Mouse (Mus musculus): Measurements from ENCODE around the gene Asgr1. TPM values are rescaled to one million over a fixed set of nuclear protein-coding genes. Genes with fewer than 3 reads are reported as not detected.
A peak's percentile ranks its signal among the peaks of the same experiment; 100 is the strongest.
"Not testable (repeated sequence)": the region's sequence is repeated elsewhere in the genome, so short reads cannot be mapped to it uniquely, and the experiment has no call there.

The Asgr1 gene
- total RNA-seq (2021) = under 1 TPM in 1 of 2 experiments, not detected in 1; 0.50 TPM
- long read RNA-seq, experiment 1 = 0 reads
- long read RNA-seq, experiment 2 = 0 reads

GRCm38 (mm10) chr11:70053898-70054570 lies at the start of gene Asgr1:
TSS of gene Asgr1 (plus strand) at chr11:70054085.
- no peak for DNase-seq (ENCODE audit: low spot score in 2 of 2)

GRCm38 (mm10) chr11:70005521-70005920 lies 48.4 kb upstream of the Asgr1 start:
- DNase-seq (ENCODE audit: low spot score in 2 of 2) = no peak

GRCm38 (mm10) chr11:70010033-70010432 lies 43.9 kb upstream of the Asgr1 start:
- DNase-seq (ENCODE audit: low spot score in 2 of 2) = no peak

- no peak for DNase-seq (ENCODE audit: low spot score in 2 of 2)
These were observed 43.3 kb upstream of the Asgr1 start for GRCm38 (mm10) chr11:70010548-70010947.

- DNase-seq (ENCODE audit: low spot score in 2 of 2) = peak in 1 of 2 experiments; percentile 20
These were observed 42.9 kb upstream of the Asgr1 start for GRCm38 (mm10) chr11:70010961-70011360.

GRCm38 (mm10) chr11:70012931-70013330 lies 41.0 kb upstream of the Asgr1 start:
- no peak for DNase-seq (ENCODE audit: low spot score in 2 of 2)

GRCm38 (mm10) chr11:70013408-70013807 lies 40.5 kb upstream of the Asgr1 start:
- DNase-seq (ENCODE audit: low spot score in 2 of 2) = peak in 1 of 2 experiments; percentile 23

GRCm38 (mm10) chr11:70014051-70014450 lies 39.8 kb upstream of the Asgr1 start:
- DNase-seq (ENCODE audit: low spot score in 2 of 2) = peak in 1 of 2 experiments; percentile 18

GRCm38 (mm10) chr11:70014880-70015558 lies 38.9 kb upstream of the Asgr1 start, which contains the start of gene Acadvl:
TSS of gene Acadvl (minus strand) at chr11:70015411.
- peak; percentile 86 to 88 for DNase-seq (ENCODE audit: low spot score in 2 of 2)

- no peak for DNase-seq (ENCODE audit: low spot score in 2 of 2)
These were observed 38.2 kb upstream of the Asgr1 start for GRCm38 (mm10) chr11:70015677-70016076.

- DNase-seq (ENCODE audit: low spot score in 2 of 2) = not testable (repeated sequence)
These were observed 37.7 kb upstream of the Asgr1 start for GRCm38 (mm10) chr11:70016177-70016576.

- DNase-seq (ENCODE audit: low spot score in 2 of 2) = no peak
These were observed 37.2 kb upstream of the Asgr1 start, which contains the start of gene Dlg4 for GRCm38 (mm10) chr11:70016669-70017068. TSS of gene Dlg4 (plus strand) at chr11:70016942.

- DNase-seq (ENCODE audit: low spot score in 2 of 2) = no peak
These were observed 36.6 kb upstream of the Asgr1 start for GRCm38 (mm10) chr11:70017199-70017767.

- no peak for DNase-seq (ENCODE audit: low spot score in 2 of 2)
These were observed 35.5 kb upstream of the Asgr1 start for GRCm38 (mm10) chr11:70018131-70018990.

- no peak for DNase-seq (ENCODE audit: low spot score in 2 of 2)
These were observed 34.3 kb upstream of the Asgr1 start for GRCm38 (mm10) chr11:70019495-70020021.

GRCm38 (mm10) chr11:70020022-70020631 lies 33.8 kb upstream of the Asgr1 start:
- no peak for DNase-seq (ENCODE audit: low spot score in 2 of 2)

GRCm38 (mm10) chr11:70020731-70021263 lies 33.1 kb upstream of the Asgr1 start:
- peak; percentile 52 to 58 for DNase-seq (ENCODE audit: low spot score in 2 of 2)

- peak; percentile 94 for DNase-seq (ENCODE audit: low spot score in 2 of 2)
These were observed 32.4 kb upstream of the Asgr1 start for GRCm38 (mm10) chr11:70021264-70022132.
